Mouse (Mus musculus) heart, adult 2 months (tissue): ENCODE measurements around the gene Fam122a. TPM values are rescaled to one million over a fixed set of nuclear protein-coding genes. Genes with fewer than 3 reads are reported as not detected.

Source experiments
- DNase-seq, 2 experiments: peaks; one replicate each; pipeline ENCODE4 v3.0.0; 2021
- H3K27ac ChIP-seq: fragments of 200-600 bp; 2 replicates; pipeline ENCODE4 v1.8.1; 2022
- H3K27me3 ChIP-seq: fragments of 200-500 bp; 2 replicates; pipeline ENCODE4 v1.6.1; 2012; ENCODE audit warnings: mild to moderate bottlenecking, low read length, inconsistent platforms, mixed read lengths; ENCODE audit not compliant: control insufficient read depth, insufficient read depth
- H3K36me3 ChIP-seq: fragments of 200-500 bp; 2 replicates; pipeline ENCODE4 v1.6.1; 2012; ENCODE audit warnings: low read length, inconsistent platforms; ENCODE audit not compliant: control insufficient read depth, insufficient read depth
- H3K4me1 ChIP-seq: fragments of 200-500 bp; 2 replicates; pipeline ENCODE4 v1.6.1; 2011; ENCODE audit warnings: low read length; ENCODE audit not compliant: control insufficient read depth, insufficient read depth
- H3K4me3 ChIP-seq: fragments of 200-600 bp; 2 replicates; pipeline ENCODE4 v1.8.1; 2022
- H3K79me2 ChIP-seq: fragments of 200-500 bp; replicated peaks from 2 replicates; pipeline ENCODE4 v1.6.1; 2012; ENCODE audit warnings: mild to moderate bottlenecking, inconsistent platforms, low read length, moderate library complexity, mixed read lengths; ENCODE audit not compliant: control insufficient read depth, insufficient read depth
- H3K9ac ChIP-seq: fragments of 200-500 bp; 2 replicates; pipeline ENCODE4 v1.6.1; 2012; ENCODE audit warnings: low read depth, mild to moderate bottlenecking, control low read depth, inconsistent platforms, low read length, mixed read lengths
- CTCF ChIP-seq: fragments of 200-600 bp; IDR thresholded peaks from 2 replicates; pipeline ENCODE4 v1.8.1; 2022; ENCODE audit warnings: antibody characterized with exemption, mild to moderate bottlenecking, moderate library complexity
- EP300 ChIP-seq: fragments of 200-500 bp; IDR thresholded peaks from 2 replicates; pipeline ENCODE4 v1.6.1; 2011; ENCODE audit warnings: low read depth, low read length, control low read depth; ENCODE audit not compliant: insufficient read depth
- POLR2A ChIP-seq: fragments of 200-500 bp; IDR thresholded peaks from 2 replicates; pipeline ENCODE4 v1.6.1; 2011; ENCODE audit warnings: mild to moderate bottlenecking, low read depth, low read length, control low read depth; ENCODE audit not compliant: insufficient read depth
- WGBS: fragments of 180-500 bp; shearing (Covaris S2); methylation state at CpG from one replicate; pipeline ENCODE4 v1.1.7; 2018; 5-methylcytosine and 5-hydroxymethylcytosine counted together
- intact Hi-C: fragments of 180-260 bp; cut with DNase I; formaldehyde crosslinking; loops from one replicate; pipeline ENCODE4 v1.15.1; 2025
- polyA plus RNA-seq: library from polyadenylated mRNA; depleted of rRNA; stranded (reverse); fragments of >200 nt; gene quantifications from 2 replicates; pipeline ENCODE4 v1.2.3, GENCODE M21; 2012
- total RNA-seq, 2 experiments: library from RNA; stranded (reverse); gene quantifications; 2 replicates each; pipeline ENCODE4 v1.2.3; 2021

The Fam122a gene
- total and polyA plus RNA-seq, 3 experiments: 25.2 to 28.8 (median 26.4) TPM

DNA sequence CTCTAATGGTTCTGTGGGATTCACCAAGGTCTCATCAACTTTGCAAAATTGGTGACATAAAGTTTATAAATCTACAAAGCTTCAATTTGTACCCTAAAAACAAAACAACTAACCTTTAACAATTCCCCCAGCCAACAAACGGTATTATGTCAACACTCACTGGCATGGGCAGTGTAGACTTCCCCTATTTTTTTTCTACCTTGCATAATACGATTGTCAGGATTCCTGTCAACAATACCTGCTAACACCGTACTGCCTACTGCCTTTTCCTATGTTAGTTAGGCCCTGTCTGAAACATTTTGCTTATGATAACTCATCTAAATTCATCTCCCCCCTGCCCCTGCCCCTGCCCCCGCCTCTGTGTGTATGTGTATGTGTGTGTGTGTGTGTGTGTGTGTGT, 16.7 kb upstream of the Fam122a start:
- TF ChIP-seq EP300 (no peak), CTCF (no peak), POLR2A (no peak)
- DNase-seq: no peak

DNA sequence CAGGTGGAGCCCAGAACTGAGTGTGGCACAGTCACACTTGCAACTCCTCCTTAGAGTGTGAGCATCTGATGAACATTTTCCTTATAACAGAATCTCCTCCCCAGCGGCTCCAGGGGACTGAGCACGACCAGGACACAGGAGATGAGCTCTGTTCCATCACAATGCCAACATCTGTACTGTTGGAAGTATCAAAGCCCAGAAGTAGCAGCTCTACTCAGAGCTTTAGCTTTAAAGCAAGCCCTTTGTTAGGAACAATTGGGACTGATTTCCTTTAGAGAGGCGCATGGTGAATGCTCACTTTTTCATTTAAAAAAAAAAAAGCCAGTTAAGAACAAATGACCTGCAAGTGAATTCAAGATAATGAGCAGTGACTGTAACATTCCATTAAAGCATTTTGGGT, 14.7 kb upstream of the Fam122a start:
- WGBS: 60% methylated on average over 3 of the region's 3 CpGs
- H3K4me1 ChIP-seq: peaks cover 2% of the 10 kb centered on the region; the same call in 1 of the 2 replicates
- intact Hi-C loops: no loop called here

More for the DNA sequence above, 16.7 kb upstream of the Fam122a start:
- 64% methylated on average over 4 of the region's 4 CpGs for WGBS
- Histone ChIP-seq H3K4me3 (no peak overlapping the region), H3K27ac (no peak overlapping the region), H3K79me2 (no peaks in the 10 kb centered on the region), H3K27me3 (no peaks in the 10 kb centered on the region), H3K36me3 (no peaks in the 10 kb centered on the region), H3K4me1 (peaks cover under 1% of the 10 kb centered on the region; the same call in 1 of the 2 replicates), H3K9ac (no peak overlapping the region)
- intact Hi-C loops: no loop called here

DNA sequence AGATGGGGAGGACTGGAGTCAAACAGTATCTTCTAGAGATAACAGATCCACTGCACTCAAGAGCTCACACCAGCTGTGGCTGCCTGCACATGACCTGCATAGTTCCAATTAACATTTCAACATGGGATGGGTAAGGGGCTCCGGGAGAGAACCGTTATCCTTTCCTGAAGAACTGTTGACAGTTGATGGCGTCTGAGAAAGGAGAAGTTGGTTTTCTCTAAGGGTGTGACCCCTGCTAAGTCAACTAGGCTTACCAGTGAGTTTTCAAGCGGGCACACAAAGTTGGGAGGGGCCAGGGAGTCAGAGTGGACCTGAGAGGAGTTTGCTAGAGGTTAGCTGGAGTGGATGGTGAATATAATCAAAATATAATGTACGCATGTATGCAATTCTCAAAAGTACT, 13.1 kb upstream of the Fam122a start:
- Histone ChIP-seq H3K27ac (no peak overlapping the region), H3K4me3 (no peak overlapping the region)
- intact Hi-C loops: no loop called here

More for the DNA sequence above, 14.7 kb upstream of the Fam122a start:
- TF ChIP-seq CTCF (no peak), POLR2A (no peak), EP300 (no peak)
- Histone ChIP-seq H3K79me2 (no peaks in the 10 kb centered on the region), H3K9ac (no peak overlapping the region), H3K4me3 (no peak overlapping the region), H3K27me3 (no peaks in the 10 kb centered on the region), H3K36me3 (no peaks in the 10 kb centered on the region), H3K27ac (no peak overlapping the region)
- no peak for DNase-seq

DNA sequence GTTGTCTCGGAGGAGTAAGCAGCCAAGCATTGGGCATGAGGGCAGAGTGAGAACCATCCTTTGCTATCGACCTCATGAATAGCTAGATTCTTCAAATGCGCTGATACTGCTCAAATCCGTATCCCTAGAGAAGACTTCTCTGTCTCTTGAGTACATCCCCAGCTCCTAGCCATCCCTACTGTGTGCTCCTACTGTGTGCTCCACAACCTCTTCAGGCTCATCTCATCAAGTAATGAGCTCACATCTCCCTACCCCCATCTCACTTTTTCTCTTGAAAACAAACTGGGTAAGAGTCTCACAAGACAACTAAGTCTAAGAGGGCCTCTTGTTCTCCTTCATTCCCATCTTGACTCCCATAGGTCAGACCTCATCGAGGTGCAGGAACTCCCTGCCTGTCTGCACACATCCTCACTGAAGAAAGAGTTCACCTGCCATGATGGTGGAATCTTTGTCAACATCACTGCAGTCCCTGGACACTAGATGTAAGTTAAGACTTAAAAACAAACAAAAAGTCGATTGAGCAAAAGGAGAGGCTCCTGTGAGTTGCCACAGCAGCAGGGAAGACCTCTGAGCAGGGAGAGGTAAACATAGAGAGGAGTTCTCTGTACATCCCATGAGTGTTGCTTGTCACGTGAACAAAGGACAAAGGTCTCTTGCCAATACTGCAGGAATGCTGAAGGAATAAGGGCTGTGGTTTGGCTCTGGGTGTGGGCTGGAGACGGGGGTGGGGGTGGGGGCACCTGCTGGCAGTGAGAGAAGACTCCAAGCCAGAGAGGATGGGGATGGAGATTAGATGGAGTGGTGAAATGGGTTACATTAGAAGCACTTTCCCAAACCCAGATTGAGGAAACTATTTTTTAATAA, 9.5 kb upstream of the Fam122a start:
- intact Hi-C loops: loop anchor here (2.0 kb wide), 1 partner anchor 70 kb away; no protein-coding TSS in a partner anchor
- Histone ChIP-seq H3K36me3 (no peaks in the 10 kb centered on the region), H3K9ac (no peak overlapping the region), H3K4me3 (no peak overlapping the region), H3K79me2 (no peaks in the 10 kb centered on the region), H3K4me1 (peaks cover 2% of the 10 kb centered on the region; the same call in 1 of the 2 replicates), H3K27ac (no peak overlapping the region), H3K27me3 (no peaks in the 10 kb centered on the region)
- TF ChIP-seq CTCF: no peak
- no peak for TF ChIP-seq POLR2A
- TF ChIP-seq EP300: no peak
- 67% methylated on average over 8 of the region's 8 CpGs for WGBS
- no peak for DNase-seq

More for the DNA sequence above, 13.1 kb upstream of the Fam122a start:
- Histone ChIP-seq H3K27me3 (no peaks in the 10 kb centered on the region), H3K79me2 (no peaks in the 10 kb centered on the region), H3K4me1 (peaks cover 2% of the 10 kb centered on the region; the same call in 1 of the 2 replicates), H3K9ac (no peak overlapping the region), H3K36me3 (no peaks in the 10 kb centered on the region)
- no peak for DNase-seq
- no peak for TF ChIP-seq EP300
- TF ChIP-seq POLR2A: no peak
- TF ChIP-seq CTCF: no peak
- WGBS: 43% methylated on average over 5 of the region's 5 CpGs

DNA sequence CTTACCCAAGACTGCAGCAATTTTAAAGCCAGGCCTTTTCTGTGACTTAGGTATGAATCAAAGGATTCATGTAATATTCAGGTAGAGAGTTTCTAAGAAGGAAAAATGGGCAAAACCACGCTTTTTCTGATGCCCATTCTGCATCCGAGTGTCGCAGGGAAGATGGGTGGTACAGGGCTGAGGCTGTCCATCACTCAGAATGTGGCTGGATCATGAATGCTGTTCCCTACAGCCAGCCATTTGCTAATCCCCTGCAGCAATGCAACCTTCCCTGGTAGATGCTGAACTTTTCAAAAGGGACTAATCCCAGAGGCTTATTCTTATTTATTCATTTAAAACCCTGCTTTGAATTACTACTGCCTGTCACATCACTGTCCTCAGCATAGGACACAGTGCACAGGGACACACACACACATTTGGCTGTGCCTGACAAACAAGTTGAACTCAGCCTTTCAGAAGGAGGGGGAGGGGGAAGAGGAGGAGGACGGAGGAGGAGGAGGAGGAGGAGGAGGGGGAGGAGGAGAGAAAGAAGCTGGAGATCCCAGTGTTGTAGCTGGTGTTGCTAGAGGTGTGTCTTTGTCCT, 7.5 kb upstream of the Fam122a start:
- Histone ChIP-seq H3K4me1 (peaks cover 2% of the 10 kb centered on the region; the same call in 1 of the 2 replicates), H3K9ac (no peak overlapping the region), H3K79me2 (no peaks in the 10 kb centered on the region), H3K36me3 (no peaks in the 10 kb centered on the region), H3K27ac (no peak overlapping the region), H3K4me3 (no peak overlapping the region), H3K27me3 (no peaks in the 10 kb centered on the region)
- DNase-seq: no peak
- WGBS: 84% methylated on average over 3 of the region's 4 CpGs
- no peak for TF ChIP-seq POLR2A
- TF ChIP-seq EP300: no peak
- no peak for TF ChIP-seq CTCF
- intact Hi-C loops: no loop called here

DNA sequence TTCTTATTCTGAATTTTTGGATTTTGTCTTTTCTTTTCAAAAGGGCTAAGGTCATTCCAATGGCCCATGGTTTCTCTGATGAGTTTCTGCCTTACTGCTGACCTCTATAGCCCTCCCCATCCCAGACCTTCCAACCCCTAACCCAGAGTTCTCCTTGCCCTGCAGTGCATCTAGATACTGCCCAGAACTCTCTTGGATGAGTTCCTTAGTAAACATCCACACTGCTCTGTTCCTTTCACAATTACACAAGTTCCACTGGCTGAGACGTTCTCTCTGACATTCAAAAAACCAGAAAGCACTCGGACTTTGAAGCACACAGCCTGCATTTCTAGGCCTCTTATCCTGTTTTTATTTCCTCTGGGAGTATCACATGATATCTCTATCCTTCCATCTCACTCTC, 3.8 kb upstream of the Fam122a start:
- Histone ChIP-seq H3K27ac (no peak overlapping the region), H3K36me3 (no peaks in the 10 kb centered on the region), H3K79me2 (no peaks in the 10 kb centered on the region), H3K4me3 (no peak overlapping the region), H3K27me3 (no peaks in the 10 kb centered on the region), H3K4me1 (peaks cover 2% of the 10 kb centered on the region; the same call in 1 of the 2 replicates), H3K9ac (no peak overlapping the region)
- no peak for TF ChIP-seq EP300
- TF ChIP-seq POLR2A: no peak
- TF ChIP-seq CTCF: no peak
- no peak for DNase-seq
- intact Hi-C loops: no loop called here
- 42% methylated on average over 2 of the region's 2 CpGs for WGBS
